Mouse (Mus musculus): ENCODE measurements around the gene Umod. TPM values are rescaled to one million over a fixed set of nuclear protein-coding genes. Genes with fewer than 3 reads are reported as not detected.

Umod gene
- 2,122 TPM for polyA plus RNA-seq (2014; fragmentation: Illumina TruSeq; extraction: RNeasy Lipid Tissue Mini Kit (QIAGEN cat#74804); ENCODE audit: low read depth, low replicate concordance)

DNA sequence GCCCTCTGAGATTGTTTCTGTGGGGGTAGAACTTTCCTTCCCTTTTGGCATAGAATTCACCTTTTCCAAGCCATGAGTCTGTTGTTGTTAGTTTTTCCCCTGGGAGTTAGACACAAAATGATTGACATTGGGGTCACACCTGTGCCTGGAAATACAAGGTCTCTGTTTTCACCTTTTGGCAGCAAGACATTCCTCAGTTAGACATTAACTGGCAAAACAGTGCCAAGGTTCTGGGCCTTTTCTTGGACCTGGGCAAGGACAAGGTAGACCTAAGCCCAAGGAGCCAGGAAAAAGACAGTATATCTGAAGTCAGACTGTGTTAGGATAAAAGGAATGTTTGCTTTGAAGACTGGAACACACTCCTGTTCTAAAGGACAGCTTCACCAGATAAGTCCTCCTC, at the start of gene Umod:
Gene Umod, minus strand, starts transcription at position 27 of the 400 bp plus-strand sequence.

DNA sequence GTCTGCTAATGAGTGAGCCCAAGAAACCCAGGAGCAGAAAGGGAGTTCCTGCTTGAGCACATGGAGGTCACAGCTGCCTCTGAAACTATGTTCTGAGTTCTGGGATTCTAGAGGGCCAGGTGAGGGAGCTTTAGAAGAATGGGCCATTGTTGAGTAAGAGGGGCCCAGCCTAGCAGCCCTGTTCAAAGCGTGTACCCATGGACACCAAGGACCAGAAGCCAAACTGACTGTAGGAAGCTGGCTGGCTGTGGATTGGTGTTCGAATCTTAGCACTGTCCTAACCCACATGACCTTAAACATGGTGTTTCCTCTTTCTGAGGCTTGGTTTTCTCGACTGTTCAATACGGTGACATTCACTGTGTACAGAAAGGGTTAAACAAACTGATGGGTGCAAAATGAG, 44.3 kb upstream of the Umod start, which contains the start of gene Pdilt:
Gene Pdilt, minus strand, starts transcription at position 101 of the 400 bp plus-strand sequence.

DNA sequence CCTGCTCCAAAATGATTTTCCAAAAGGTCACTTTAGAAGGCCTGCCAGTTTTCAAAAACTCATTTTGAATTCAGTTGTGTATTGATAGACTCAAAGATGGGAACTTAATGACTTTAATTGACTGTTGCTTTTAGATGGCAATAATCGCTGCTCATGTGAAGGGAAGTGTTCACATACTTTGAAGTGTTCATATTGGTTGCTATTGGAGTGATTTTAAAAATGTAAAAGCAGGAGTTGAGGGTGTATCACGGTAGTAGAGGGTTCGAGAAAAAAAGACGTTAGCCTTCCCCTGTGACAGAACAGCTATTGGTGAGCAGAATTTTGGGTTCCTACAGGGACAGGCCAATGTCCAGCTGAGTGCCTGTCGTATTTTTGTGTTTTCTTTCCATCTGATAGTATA, 40.1 kb upstream of the Umod start, which contains the start of gene Acsm5:
Gene Acsm5, plus strand, starts transcription at position 301 of the 400 bp plus-strand sequence.

DNA sequence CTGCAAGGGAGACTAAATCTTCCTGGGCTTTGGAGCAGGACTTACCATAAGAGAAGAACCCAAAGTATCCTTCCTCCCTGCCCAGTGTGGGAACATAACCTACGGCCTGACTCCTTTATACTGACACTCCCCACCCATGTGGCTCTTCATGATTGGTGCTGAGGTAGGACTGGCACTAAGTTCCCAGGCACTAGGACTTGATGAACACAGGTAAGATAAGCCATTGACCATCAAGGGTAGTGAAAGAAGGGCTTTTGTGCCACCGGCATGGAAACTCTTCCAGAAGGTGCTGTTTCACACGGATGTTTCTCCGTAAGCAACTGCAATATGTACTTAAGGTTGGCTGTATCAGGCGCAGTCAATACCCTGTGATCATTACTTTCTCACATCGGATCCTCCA, 19.9 kb downstream of the Umod start, which contains the start of gene Gp2:
Gene Gp2, minus strand, starts transcription at position 101 of the 400 bp plus-strand sequence.

Other genes with a start within 250 kb of the Umod start
- 3.5 TPM for gene Gp2, start 20.0 kb downstream of the Umod start, polyA plus RNA-seq (2014; fragmentation: Illumina TruSeq; extraction: RNeasy Lipid Tissue Mini Kit (QIAGEN cat#74804); ENCODE audit: low read depth, low replicate concordance)
- gene Acsm5, start 40.2 kb upstream of the Umod start, polyA plus RNA-seq (2014; fragmentation: Illumina TruSeq; extraction: RNeasy Lipid Tissue Mini Kit (QIAGEN cat#74804); ENCODE audit: low read depth, low replicate concordance) = 69.2 TPM
- gene Pdilt, start 44.2 kb upstream of the Umod start, polyA plus RNA-seq (2014; fragmentation: Illumina TruSeq; extraction: RNeasy Lipid Tissue Mini Kit (QIAGEN cat#74804); ENCODE audit: low read depth, low replicate concordance) = 16.1 TPM
- 1,088 TPM for gene Acsm2, start 75.1 kb upstream of the Umod start, polyA plus RNA-seq (2014; fragmentation: Illumina TruSeq; extraction: RNeasy Lipid Tissue Mini Kit (QIAGEN cat#74804); ENCODE audit: low read depth, low replicate concordance)
- 103 TPM for gene Acsm1, start 127.7 kb upstream of the Umod start, polyA plus RNA-seq (2014; fragmentation: Illumina TruSeq; extraction: RNeasy Lipid Tissue Mini Kit (QIAGEN cat#74804); ENCODE audit: low read depth, low replicate concordance)
- not detected for gene Acsm4, start 210.7 kb upstream of the Umod start, polyA plus RNA-seq (2014; fragmentation: Illumina TruSeq; extraction: RNeasy Lipid Tissue Mini Kit (QIAGEN cat#74804); ENCODE audit: low read depth, low replicate concordance)
- gene Thumpd1, start 241.5 kb upstream of the Umod start, polyA plus RNA-seq (2014; fragmentation: Illumina TruSeq; extraction: RNeasy Lipid Tissue Mini Kit (QIAGEN cat#74804); ENCODE audit: low read depth, low replicate concordance) = 41.8 TPM